Mouse (Mus musculus) hindlimb bud, embryonic 11.5 days (tissue): Measurements from ENCODE around the gene Kdf1.
A peak's percentile ranks its signal among the peaks of the same experiment; 100 is the strongest.
"Not testable (repeated sequence)": the region's sequence is repeated elsewhere in the genome, so short reads cannot be mapped to it uniquely, and the experiment has no call there.

ENCODE experiments used
- DNase-seq: peaks from one replicate; pipeline ENCODE4 v3.0.0-alpha.2; 2012; ENCODE audit warnings: low read depth, low spot score; ENCODE audit errors: extremely low spot score

Kdf1 gene

GRCm38 (mm10) chr4:133496738-133497445, 21.9 kb upstream of the Kdf1 start:
- DNase-seq = no peak

- DNase-seq = no peak
Observed at GRCm38 (mm10) chr4:133497461-133498159, 21.2 kb upstream of the Kdf1 start.

DNA sequence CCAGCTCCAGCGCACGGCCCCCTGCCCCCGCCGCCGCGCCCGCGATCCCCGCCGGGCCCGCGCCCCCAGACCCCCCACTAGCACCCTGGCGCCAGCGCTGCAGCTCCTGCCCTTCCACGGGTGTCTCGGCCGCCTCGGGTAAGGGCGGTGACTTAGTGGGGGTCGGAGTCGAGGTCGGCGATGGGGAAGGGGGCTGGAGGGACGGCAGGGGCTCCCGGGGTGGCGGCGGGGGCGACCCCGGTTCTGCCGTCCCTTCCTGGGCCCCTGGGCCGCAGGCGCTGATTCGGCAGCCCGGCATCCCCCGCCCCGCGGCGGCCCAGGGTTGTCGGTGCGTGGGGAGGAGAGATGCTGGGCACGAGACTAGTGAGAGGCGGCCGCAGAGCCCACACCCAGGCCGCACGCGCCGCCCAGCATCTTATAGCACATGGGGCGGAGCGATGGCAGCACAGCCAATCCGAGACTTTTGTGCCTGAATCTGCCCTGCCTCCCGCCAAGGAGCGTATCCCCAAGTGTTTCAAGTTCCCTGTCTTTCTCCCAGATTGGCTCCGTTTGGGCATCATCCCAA, 20.5 kb upstream of the Kdf1 start, which contains the start of gene Trnp1:
Trnp1 (minus strand) TSS at position 391 of the 565 bp plus-strand sequence.
- DNase-seq = peak; percentile 28

DNA sequence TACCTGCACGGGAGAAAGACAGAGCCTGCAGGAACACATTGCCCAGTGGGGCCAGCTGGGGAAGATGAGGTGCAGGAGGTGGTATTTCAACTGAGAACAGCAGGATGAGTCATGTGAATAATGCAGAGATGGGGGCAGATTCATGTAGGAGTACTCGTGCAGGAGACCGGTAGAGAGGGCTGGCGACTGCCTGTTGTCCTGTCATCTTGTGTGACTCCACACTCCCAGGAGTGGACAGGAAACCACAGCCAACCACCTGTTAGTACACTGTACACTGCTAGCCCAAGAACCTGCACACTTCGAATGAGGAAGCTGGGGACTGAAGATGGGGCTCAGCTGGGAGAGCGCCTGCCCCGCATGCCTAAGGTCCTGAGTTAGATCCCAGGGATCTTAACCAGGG, 17.2 kb upstream of the Kdf1 start:
- DNase-seq = no peak

- DNase-seq = no peak
Observed at GRCm38 (mm10) chr4:133504300-133504699, 14.5 kb upstream of the Kdf1 start.

GRCm38 (mm10) chr4:133504755-133505485, 13.8 kb upstream of the Kdf1 start:
- DNase-seq = no peak

- DNase-seq = no peak
Observed at GRCm38 (mm10) chr4:133506573-133506972, 12.2 kb upstream of the Kdf1 start.

GRCm38 (mm10) chr4:133508990-133509389, 9.8 kb upstream of the Kdf1 start:
- DNase-seq = no peak

DNA sequence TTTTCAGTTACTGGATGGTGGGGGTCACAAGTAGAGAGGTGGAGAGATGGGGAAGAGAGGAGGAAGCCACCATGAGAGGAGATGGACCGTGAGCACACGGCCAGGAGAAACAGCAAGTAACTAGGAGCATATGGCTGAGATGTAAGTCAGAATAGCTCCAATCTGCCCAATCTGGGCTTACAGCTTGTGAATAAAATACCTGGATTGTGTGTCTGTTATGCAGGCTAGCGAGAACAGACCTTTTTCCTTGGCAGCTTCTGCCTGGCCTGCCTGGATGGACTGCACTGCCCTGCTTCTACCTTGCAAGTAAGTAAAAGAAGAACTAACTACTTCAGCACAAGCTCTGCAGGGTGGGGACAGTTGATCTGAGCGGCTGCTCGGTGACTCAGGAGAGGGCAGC, 7.7 kb upstream of the Kdf1 start:
- DNase-seq = no peak

DNA sequence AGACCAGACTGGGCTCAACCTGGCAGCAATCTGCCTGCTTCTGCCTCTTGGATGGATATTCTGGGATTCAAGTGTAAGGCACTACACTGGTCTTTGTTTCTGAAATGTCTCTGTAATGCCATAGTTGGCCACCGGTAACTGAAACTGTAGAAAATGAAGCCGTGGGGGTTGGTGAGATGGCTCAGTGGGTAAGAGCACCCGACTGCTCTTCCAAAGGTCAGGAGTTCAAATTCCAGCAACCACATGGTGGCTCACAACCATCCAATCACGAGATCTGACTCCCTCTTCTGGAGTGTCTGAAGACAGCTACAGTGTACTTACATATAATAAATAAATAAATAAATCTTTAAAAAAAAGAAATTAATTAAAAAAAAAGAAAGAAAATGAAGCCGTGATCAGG, 6.3 kb upstream of the Kdf1 start:
- not testable (repeated sequence) for DNase-seq

- peak; percentile 35 for DNase-seq
Observed at GRCm38 (mm10) chr4:133512972-133513371, 5.8 kb upstream of the Kdf1 start.

- no peak for DNase-seq
Observed at GRCm38 (mm10) chr4:133519369-133519665, 554 bp downstream of the Kdf1 start.

DNA sequence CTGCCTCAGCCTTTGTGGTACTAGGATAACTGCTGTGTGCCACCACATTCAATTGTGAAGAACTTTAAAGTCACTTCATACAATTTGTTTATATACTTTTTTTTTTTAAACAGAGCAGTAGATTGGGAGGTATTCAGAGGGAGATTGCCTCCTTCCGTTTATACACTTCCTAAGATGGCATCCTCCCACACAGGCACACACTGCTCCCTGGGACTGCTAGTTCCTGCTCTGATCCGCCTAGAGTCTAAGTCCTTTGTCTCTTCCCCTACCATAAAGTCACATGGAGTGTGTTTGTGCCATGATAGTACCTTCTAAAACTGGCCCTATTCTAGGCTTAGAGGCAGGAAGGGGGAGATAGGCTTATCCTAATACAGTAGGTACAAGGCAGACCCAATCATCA, 2.7 kb downstream of the Kdf1 start:
- no peak for DNase-seq

GRCm38 (mm10) chr4:133527788-133528187, 9.0 kb downstream of the Kdf1 start:
- no peak for DNase-seq

- DNase-seq = no peak
Observed at GRCm38 (mm10) chr4:133532777-133533176, 14.0 kb downstream of the Kdf1 start.

DNA sequence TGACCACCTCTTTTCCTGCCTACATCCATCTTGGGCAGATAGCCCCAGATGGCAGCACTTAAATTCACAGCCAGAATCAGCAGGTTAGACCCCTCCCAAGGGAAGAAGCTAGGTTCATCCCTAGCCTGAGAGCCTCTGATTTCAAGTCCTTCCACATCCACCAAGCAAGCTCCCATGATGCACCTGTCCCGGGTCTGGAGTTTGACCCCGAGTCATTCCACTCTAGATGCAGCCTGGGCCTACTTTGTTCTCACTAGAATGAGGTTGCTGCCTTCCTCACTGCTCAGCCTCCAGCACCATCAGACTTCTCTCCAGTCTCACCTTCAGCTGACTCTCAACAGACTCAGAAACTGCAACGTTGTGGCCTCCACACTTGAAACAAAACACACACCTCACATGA, 17.3 kb downstream of the Kdf1 start:
- DNase-seq = no peak

GRCm38 (mm10) chr4:133536652-133537051, 17.9 kb downstream of the Kdf1 start:
- no peak for DNase-seq

DNA sequence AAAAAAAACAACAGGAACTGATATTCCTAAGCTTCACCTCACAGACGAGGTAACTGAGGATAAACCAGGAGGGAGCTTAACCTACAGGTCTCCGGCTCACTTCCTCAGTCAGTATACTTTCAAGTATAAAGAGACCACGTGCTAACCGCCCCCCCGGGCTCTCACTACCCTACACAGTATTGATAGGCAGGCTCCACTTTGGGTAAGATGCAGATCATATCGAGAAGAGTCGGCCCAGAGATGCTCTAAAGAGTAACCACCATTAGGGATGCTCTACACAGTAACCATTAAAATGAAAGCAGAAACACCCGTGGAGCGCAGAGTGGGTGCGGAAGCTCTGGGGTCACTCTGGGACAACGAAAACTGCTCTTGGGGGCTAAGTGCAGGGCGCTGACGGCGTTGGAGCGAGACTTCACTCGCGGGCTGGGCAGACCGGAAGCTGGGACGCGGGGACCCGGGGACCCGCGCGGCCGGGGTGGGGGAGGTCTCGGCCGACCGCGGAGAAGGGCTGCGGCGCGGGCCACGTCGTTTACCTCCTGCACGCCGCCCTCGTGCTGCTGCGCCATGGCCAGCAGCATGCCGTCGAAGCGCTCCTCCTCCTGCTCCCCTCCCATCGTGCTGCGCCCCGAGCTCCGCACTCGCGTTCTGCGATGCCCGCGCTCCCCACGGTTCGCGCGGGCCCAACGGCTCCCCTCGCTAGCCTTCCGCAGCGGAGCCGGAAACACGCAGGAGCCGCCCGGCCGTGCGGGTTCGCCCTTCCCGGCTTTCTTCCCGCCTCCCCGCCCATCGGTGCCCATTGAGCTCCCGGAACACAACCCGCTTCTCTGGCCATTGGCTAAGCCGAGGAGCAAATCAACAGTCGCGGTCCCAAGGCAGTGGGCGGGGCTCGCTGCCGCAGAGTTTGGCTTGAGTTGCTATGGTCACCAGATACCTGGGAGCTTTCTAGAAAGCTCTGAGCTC, 26.8 kb downstream of the Kdf1 start, which contains the start of gene Nudc:
Nudc (minus strand) TSS at position 725 of the 960 bp plus-strand sequence.
- DNase-seq = peak; percentile 76

GRCm38 (mm10) chr4:133552029-133552428, 33.3 kb downstream of the Kdf1 start:
- no peak for DNase-seq

DNA sequence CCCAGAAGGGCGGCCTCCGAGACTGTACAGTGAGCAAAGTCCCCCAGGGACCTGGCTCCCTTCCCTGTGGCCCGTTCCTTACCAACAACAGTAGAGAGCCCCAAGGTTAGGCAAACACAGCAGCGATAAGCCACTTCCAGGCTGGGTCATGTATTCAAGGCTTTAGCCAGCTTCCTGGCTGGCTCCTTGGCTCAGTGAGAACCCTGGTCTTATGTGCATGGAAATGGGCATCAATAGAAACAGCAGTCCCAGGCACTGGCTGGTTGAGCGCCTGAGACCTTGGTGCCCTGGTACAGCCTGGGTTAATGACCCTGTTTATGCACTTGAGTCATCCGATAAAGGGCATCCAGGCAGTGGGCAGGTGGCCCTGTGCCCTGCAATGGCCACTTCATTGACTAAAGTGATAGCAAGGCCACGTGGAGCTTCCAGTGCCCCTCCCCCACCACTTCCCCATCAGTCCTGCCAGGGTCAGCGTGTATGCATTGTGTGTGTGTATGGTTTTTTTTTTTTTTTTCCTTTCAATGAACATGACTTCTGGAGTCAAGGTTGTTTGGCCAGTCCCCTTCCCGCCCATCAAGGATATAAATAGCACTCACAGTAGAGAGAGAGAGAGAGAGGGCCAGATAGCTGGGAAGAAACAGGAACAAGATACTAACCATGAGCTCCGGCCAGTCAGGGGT, 34.1 kb downstream of the Kdf1 start, which contains the start of gene Nr0b2:
Nr0b2 (plus strand) TSS at position 609 of the 680 bp plus-strand sequence.
- no peak for DNase-seq
